Mouse (Mus musculus) inflammation-experienced regulatory T-cells, adult 6 months (primary cell): ENCODE results near the gene Hs2st1. TPM values are rescaled to one million over a fixed set of nuclear protein-coding genes. Genes with fewer than 3 reads are reported as not detected.

ENCODE experiments used
- ATAC-seq: one replicate; pipeline ENCODE4 v1.8.0; 2017
- polyA plus RNA-seq, 3 experiments: library from polyadenylated mRNA; unstranded; fragments of 100-300 nt; shearing (Covaris generic); gene quantifications; one replicate each; pipeline ENCODE4 v1.2.1; 2017

The Hs2st1 gene
- polyA plus RNA-seq, 3 experiments from 2014 or later: 1.8 to 3.7 (median 3.5) TPM

GRCm38 (mm10) chr3:144550659-144551058 is 19.3 kb downstream of the Hs2st1 start:
- no peak for ATAC-seq

- no peak for ATAC-seq
These were observed 19.9 kb downstream of the Hs2st1 start for GRCm38 (mm10) chr3:144550036-144550435.

- ATAC-seq: peak; percentile 41
These were observed 21.7 kb downstream of the Hs2st1 start for GRCm38 (mm10) chr3:144548186-144548845.

GRCm38 (mm10) chr3:144546490-144546889 is 23.5 kb downstream of the Hs2st1 start:
- ATAC-seq: no peak

- no peak for ATAC-seq
These were observed 24.1 kb downstream of the Hs2st1 start for GRCm38 (mm10) chr3:144545832-144546231.

- no peak for ATAC-seq
These were observed 24.8 kb downstream of the Hs2st1 start for GRCm38 (mm10) chr3:144545152-144545551.

GRCm38 (mm10) chr3:144541906-144542438 is 28.0 kb downstream of the Hs2st1 start:
- no peak for ATAC-seq

GRCm38 (mm10) chr3:144540805-144541204 is 29.2 kb downstream of the Hs2st1 start:
- ATAC-seq: no peak

- no peak for ATAC-seq
These were observed 30.9 kb downstream of the Hs2st1 start for GRCm38 (mm10) chr3:144539051-144539450.

- no peak for ATAC-seq
These were observed 32.7 kb downstream of the Hs2st1 start for GRCm38 (mm10) chr3:144537078-144537855.

GRCm38 (mm10) chr3:144535056-144535455 is 34.9 kb downstream of the Hs2st1 start:
- no peak for ATAC-seq

- peak; percentile 50 for ATAC-seq
These were observed 39.0 kb downstream of the Hs2st1 start for GRCm38 (mm10) chr3:144531023-144531422.

GRCm38 (mm10) chr3:144527918-144528317 is 42.1 kb downstream of the Hs2st1 start:
- no peak for ATAC-seq

GRCm38 (mm10) chr3:144519581-144520272 is 50.3 kb downstream of the Hs2st1 start:
- no peak for ATAC-seq

- no peak for ATAC-seq
These were observed 51.1 kb downstream of the Hs2st1 start for GRCm38 (mm10) chr3:144518917-144519316.

GRCm38 (mm10) chr3:144515286-144515685 is 54.7 kb downstream of the Hs2st1 start:
- ATAC-seq: no peak

GRCm38 (mm10) chr3:144514122-144514505 is 55.9 kb downstream of the Hs2st1 start:
- ATAC-seq: no peak

- no peak for ATAC-seq
These were observed 56.5 kb downstream of the Hs2st1 start for GRCm38 (mm10) chr3:144513169-144514121.

- ATAC-seq: no peak
These were observed 59.3 kb downstream of the Hs2st1 start for GRCm38 (mm10) chr3:144510724-144511123.

GRCm38 (mm10) chr3:144508342-144508741 is 61.6 kb downstream of the Hs2st1 start:
- ATAC-seq: no peak

GRCm38 (mm10) chr3:144507885-144508284 is 62.1 kb downstream of the Hs2st1 start:
- no peak for ATAC-seq

- no peak for ATAC-seq
These were observed 63.8 kb downstream of the Hs2st1 start for GRCm38 (mm10) chr3:144506213-144506612.
